ENCODE assay signal across 10 mouse cellular contexts in the genomic region with DNA sequence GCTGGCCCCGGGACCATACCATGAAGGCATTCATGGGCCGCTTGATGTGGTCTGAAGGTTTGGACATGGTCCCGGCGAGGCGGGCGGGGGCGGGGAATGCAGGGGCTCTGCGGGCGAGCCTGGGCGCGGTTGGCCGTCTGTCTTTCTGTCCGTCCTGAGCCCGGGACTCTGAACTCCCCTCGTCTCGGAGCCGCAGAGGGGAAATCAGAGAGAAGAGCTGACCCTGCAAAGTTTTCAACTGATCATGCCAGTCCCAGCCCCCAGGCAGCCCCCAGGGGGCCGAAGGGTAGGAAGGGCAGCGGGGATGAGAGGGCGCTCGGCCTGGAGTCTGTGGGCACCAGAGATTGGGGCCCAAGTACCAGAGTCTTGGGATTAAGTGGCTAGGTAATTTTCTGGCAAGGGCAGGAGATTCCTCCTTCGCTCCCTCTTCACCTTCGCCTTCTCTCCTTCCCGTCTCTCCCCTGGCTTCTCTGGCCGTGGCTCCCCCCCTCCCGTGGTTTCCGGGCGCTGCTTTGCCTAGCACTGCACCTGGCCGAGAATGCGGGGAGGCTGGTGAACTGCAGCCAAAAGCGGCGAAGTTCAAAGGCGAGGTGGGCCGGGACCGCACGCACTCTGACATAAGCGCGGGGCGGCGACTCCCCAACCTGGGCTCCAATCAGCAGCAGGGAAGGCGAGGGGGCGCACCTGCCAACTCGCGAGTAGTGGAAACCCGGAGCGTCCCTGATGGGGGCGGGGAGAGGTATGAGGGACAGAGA. TPM values are rescaled to one million over a fixed set of nuclear protein-coding genes. Genes with fewer than 3 reads are reported as not detected.
A peak's percentile ranks its signal among the peaks of the same experiment; 100 is the strongest.
DNase-seq lines count a peak whose midpoint lies in the region; ATAC-seq and TF ChIP-seq lines count a peak whose summit lies in the region.
"Had no signal": no experiment of that assay in that cellular context is flagged by ENCODE, and none has a peak within 500 bp of the region (broad histone marks: within the 10 kb centered on the region; RNA-seq: fewer than 3 reads in every experiment).

Sox14 (minus strand) TSS at position 553 of the 755 bp plus-strand sequence.

- H3K27ac ChIP-seq in kidney, embryonic 15.5 days, result no peak within 1 kb of the TSS
- H3K27ac ChIP-seq in forebrain, embryonic 13.5 days, result no peak within 1 kb of the TSS
- H3K27ac ChIP-seq in lung, embryonic 15.5 days, result no peak within 1 kb of the TSS
- no peak within 1 kb of the TSS for H3K27ac ChIP-seq in stomach, postnatal 0 days (replicated peaks)

- DNase-seq in kidney, adult 9 months, result no peak
- peak; percentile 50 for DNase-seq in stomach, postnatal 0 days (ENCODE audit: low spot score)
- DNase-seq in layer of hippocampus, adult 9-11 months, result no peak
- no peak for DNase-seq in layer of hippocampus, adult 11-12 months (ENCODE audit: low spot score)

- under 1% methylated on average over 47 of the region's 47 CpGs for WGBS in kidney, embryonic 15.5 days
- under 1% methylated on average over 44 of the region's 47 CpGs for WGBS in forebrain, embryonic 13.5 days
- WGBS in lung, embryonic 15.5 days, result 1% methylated on average over 47 of the region's 47 CpGs
- under 1% methylated on average over 45 of the region's 47 CpGs for WGBS in stomach, postnatal 0 days

- peak within 1 kb of the TSS; percentile 53 for H3K4me2 ChIP-seq in kidney, embryonic 15.5 days
- H3K4me2 ChIP-seq in forebrain, embryonic 13.5 days, result peak within 1 kb of the TSS; percentile 53
- H3K4me2 ChIP-seq in lung, embryonic 15.5 days, result peak within 1 kb of the TSS; percentile 49
- peak within 1 kb of the TSS; percentile 42; the same call in 1 of the 2 replicates for H3K4me2 ChIP-seq in stomach, postnatal 0 days (replicated peaks; ENCODE audit: low read depth)

- peaks cover 33% of the 10 kb centered on the region for H3K4me1 ChIP-seq in kidney, embryonic 15.5 days
- H3K4me1 ChIP-seq in forebrain, embryonic 13.5 days, result peaks cover 43% of the 10 kb centered on the region
- H3K4me1 ChIP-seq in lung, embryonic 15.5 days, result peaks cover 19% of the 10 kb centered on the region; the same call in 1 of the 2 replicates
- H3K4me1 ChIP-seq in stomach, postnatal 0 days (replicated peaks; ENCODE audit: control insufficient read depth, insufficient read depth), result no peaks in the 10 kb centered on the region; the same call in 1 of the 2 replicates

- no peak for TF ChIP-seq CTCF in stomach, postnatal 0 days (IDR thresholded peaks at IDR 0.05; ENCODE audit: low read depth)

- H3K4me3 ChIP-seq in kidney, embryonic 15.5 days (replicated peaks), result peak within 1 kb of the TSS; percentile 23
- H3K4me3 ChIP-seq in forebrain, embryonic 13.5 days, result peak within 1 kb of the TSS; percentile 28
- peak within 1 kb of the TSS; percentile 28 for H3K4me3 ChIP-seq in lung, embryonic 15.5 days
- H3K4me3 ChIP-seq in stomach, postnatal 0 days (ENCODE audit: low read depth, low read length), result peak within 1 kb of the TSS; percentile 27

- no peak for ATAC-seq in kidney, embryonic 15.5 days (replicated peaks; ENCODE audit: low FRiP score)
- no peak for ATAC-seq in forebrain, embryonic 13.5 days
- peak; percentile 53; the same call in 1 of the 2 replicates for ATAC-seq in lung, embryonic 15.5 days (ENCODE audit: borderline replicate concordance, extremely low read depth, low FRiP score, low TSS enrichment)
- ATAC-seq in stomach, postnatal 0 days (ENCODE audit: low FRiP score, low TSS enrichment), result peak; percentile 22; the same call in 1 of the 2 replicates
- ATAC-seq in CD4-positive, CD25-positive, alpha-beta regulatory T cell, adult 4 months, result no peak
- ATAC-seq: Patski had no signal

- H3K9ac ChIP-seq in kidney, embryonic 15.5 days, result no peak within 1 kb of the TSS
- H3K9ac ChIP-seq in forebrain, embryonic 13.5 days, result peak within 1 kb of the TSS; percentile 3; the same call in 1 of the 2 replicates
- H3K9ac ChIP-seq in lung, embryonic 15.5 days, result no peak within 1 kb of the TSS
- H3K9ac ChIP-seq in stomach, postnatal 0 days (ENCODE audit: low read length), result no peak within 1 kb of the TSS

- no peaks in the 10 kb centered on the region for H3K9me3 ChIP-seq in kidney, embryonic 15.5 days (replicated peaks)
- H3K9me3 ChIP-seq in forebrain, embryonic 13.5 days (replicated peaks), result no peaks in the 10 kb centered on the region
- no peaks in the 10 kb centered on the region for H3K9me3 ChIP-seq in lung, embryonic 15.5 days
- H3K9me3 ChIP-seq in stomach, postnatal 0 days (ENCODE audit: control insufficient read depth, low read length), result no peaks in the 10 kb centered on the region

- H3K36me3 ChIP-seq in kidney, embryonic 15.5 days, result no peaks in the 10 kb centered on the region
- H3K36me3 ChIP-seq in forebrain, embryonic 13.5 days (ENCODE audit: poor library complexity, severe bottlenecking), result no peaks in the 10 kb centered on the region
- H3K36me3 ChIP-seq in lung, embryonic 15.5 days, result no peaks in the 10 kb centered on the region
- H3K36me3 ChIP-seq in stomach, postnatal 0 days (ENCODE audit: control insufficient read depth, insufficient read depth, low read length), result no peaks in the 10 kb centered on the region

- no peak for TF ChIP-seq EP300 in stomach, postnatal 0 days (optimal IDR thresholded peaks at IDR 0.05)

- H3K27me3 ChIP-seq in kidney, embryonic 15.5 days, result peaks cover 100% of the 10 kb centered on the region
- H3K27me3 ChIP-seq in forebrain, embryonic 13.5 days, result peaks cover 99% of the 10 kb centered on the region
- H3K27me3 ChIP-seq in lung, embryonic 15.5 days, result peaks cover 99% of the 10 kb centered on the region
- peaks cover 26% of the 10 kb centered on the region for H3K27me3 ChIP-seq in stomach, postnatal 0 days (ENCODE audit: control insufficient read depth, insufficient read depth, low read length)

RNA-seq across cellular contexts. Expression of gene Sox14, which starts in this region (rescaled TPM):
- not detected in 2 replicates for polyA plus RNA-seq in kidney, embryonic 15.5 days (2015; fragmentation: Nextera tagmentation; extraction: Ambion mirVana)
- polyA plus RNA-seq in forebrain, embryonic 13.5 days (2015; fragmentation: Nextera tagmentation; extraction: Ambion mirVana), result 4.2 and 8.1 TPM in 2 replicates
- not detected in 2 replicates for polyA plus RNA-seq in lung, embryonic 15.5 days (2015; fragmentation: Nextera tagmentation; extraction: Ambion mirVana)
- not detected in 2 replicates for polyA plus RNA-seq in stomach, postnatal 0 days (2015; fragmentation: Nextera tagmentation; extraction: Ambion mirVana)
- polyA plus RNA-seq in CD4-positive, CD25-positive, alpha-beta regulatory T cell, adult 4 months (2017; shearing (Covaris generic)), result not detected
- polyA plus RNA-seq: gonadal fat pad, adult 2 months; Patski had no signal

Comparison
In these comparisons a context has a peak if more than half of its experiments do, and no peak if none do; other contexts are left out.
1. Peak in ATAC-seq, H3K4me3 ChIP-seq and H3K4me2 ChIP-seq in lung, embryonic 15.5 days; RNA of the gene not detected or under 1 TPM.
2. Peak in DNase-seq, ATAC-seq, H3K4me3 ChIP-seq and H3K4me2 ChIP-seq in stomach, postnatal 0 days; RNA of the gene not detected or under 1 TPM.